Mouse (Mus musculus): ENCODE data around the gene Oasl1. TPM values are rescaled to one million over a fixed set of nuclear protein-coding genes. Genes with fewer than 3 reads are reported as not detected.
A peak's percentile ranks its signal among the peaks of the same experiment; 100 is the strongest.
"Not testable (repeated sequence)": the region's sequence is repeated elsewhere in the genome, so short reads cannot be mapped to it uniquely, and the experiment has no call there.

Gene Oasl1
- polyA plus RNA-seq, 1 experiment from 2014 or later, result 0.10 TPM

DNA sequence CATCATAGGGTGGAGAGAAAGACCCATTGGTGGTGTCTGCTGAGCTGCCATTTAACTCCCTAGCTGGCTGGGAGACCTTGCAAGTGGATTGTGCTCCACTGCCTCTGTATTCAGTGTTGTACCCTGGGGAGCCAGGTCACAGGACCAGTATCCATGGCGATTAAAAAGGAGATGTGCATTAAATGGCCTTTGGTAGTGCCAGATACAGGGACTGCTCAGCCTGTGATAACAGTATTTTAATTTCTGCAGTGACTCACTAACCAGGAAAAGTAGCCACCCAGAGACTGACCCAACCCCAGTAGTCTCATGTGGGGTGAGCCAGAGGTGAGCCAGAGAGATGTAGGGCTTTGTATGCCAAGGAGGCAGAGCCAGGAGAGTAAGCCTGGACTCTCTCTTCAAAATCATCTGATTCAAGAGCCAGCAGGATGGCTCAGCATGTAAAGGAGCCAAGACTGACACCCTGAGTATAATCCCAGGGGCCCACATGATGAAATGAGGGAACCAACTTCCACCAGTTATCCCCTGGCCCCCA is 3.2 kb downstream of the Oasl1 start:
- H3K27me3 ChIP-seq, result no peaks in the 10 kb centered on the region
- ChIA-PET POLR2A (no interaction called here), CTCF (interaction anchor here (2.5 kb wide), 1 partner anchor 16 kb away, joined by 7 read pairs; the partner anchor contains the start of gene 2210016L21Rik)
- in situ Hi-C loops (cut with MboI; ENCODE audit: low pct_unique_long_range_greater_than_20kb), result no loop called here
- ATAC-seq (peak; percentile 62), DNase-seq (ENCODE audit: low read depth, low spot score) (no peak)
- no peak for TF ChIP-seq CTCF (IDR thresholded peaks at IDR 0.05)

DNA sequence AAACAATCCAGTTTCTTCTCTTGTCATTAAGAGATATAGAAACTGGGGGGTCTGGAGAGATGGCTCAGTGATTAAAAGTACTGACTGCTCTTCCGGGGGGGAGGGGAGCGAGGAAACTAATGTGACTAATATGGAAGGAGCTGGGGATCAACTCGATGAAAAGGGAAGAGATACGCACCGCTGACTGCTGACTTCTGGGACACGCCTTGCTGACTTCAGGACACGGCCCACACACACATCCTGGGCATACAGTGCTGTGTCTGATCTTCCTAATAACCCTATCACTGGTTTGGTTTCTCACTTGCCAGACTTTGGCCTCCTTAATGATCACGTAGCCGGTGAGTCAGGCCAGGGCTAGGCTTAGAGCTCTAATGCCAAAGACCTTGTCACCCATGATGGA is 3.7 kb downstream of the Oasl1 start:
- POLR2A ChIA-PET, result no interaction called here
- DNase-seq (ENCODE audit: low read depth, low spot score), result no peak
- CTCF ChIA-PET, result interaction anchor here (2.5 kb wide), 1 partner anchor 15 kb away, joined by 7 read pairs; the partner anchor contains the start of gene 2210016L21Rik

DNA sequence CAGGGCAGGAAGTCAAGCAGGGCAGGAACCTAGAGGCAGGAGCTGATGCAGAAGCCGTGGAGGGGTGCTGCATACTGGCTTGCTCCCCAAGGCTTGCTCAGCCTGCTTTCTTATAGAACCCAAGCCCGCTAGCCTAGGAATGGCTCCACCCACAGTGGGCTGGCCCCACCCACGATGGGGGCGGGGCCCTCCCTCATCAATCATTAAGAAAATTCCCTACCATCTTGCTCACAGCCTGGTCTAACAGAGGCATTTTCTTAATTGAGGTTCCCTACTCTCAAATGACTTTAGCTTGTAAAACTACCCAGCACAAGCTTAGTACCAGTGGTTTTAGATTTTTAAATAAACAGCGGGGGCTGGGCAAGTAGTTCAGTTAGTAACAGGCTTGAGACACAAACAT is 8.6 kb downstream of the Oasl1 start:
- in situ Hi-C loops (cut with MboI; ENCODE audit: low pct_unique_long_range_greater_than_20kb), result no loop called here
- ATAC-seq, result no peak
- no peak for DNase-seq (ENCODE audit: low read depth, low spot score)
- no peak for TF ChIP-seq CTCF (IDR thresholded peaks at IDR 0.05)
- ChIA-PET CTCF (interaction anchor here (1.1 kb wide), 1 partner anchor 14 kb away, joined by 3 read pairs; no protein-coding TSS in a partner anchor), POLR2A (no interaction called here)
- no peaks in the 10 kb centered on the region for H3K27me3 ChIP-seq

More for the DNA sequence above, 3.7 kb downstream of the Oasl1 start:
- in situ Hi-C loops (cut with MboI; ENCODE audit: low pct_unique_long_range_greater_than_20kb), result no loop called here
- peak; percentile 63 for ATAC-seq
- H3K27me3 ChIP-seq, result no peaks in the 10 kb centered on the region
- no peak for TF ChIP-seq CTCF (IDR thresholded peaks at IDR 0.05)

DNA sequence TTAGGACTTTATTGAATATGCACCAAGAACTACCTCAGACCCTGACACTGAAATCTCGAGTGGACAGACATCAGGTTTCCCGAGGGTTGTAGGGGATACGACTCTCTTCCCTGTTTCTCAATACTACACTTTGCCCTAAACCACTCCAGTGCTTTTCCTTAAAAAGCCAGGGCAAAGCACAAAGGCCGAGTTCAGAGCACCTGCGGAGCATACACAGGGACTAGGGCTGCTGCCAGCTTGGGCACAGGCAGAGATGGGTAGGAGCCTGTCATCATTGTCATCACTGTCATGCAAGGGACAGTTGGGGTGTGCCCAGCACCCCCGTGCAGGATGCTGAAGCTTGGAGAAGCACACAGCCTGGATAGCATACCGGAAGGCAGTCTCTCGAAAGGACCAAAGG is 10.2 kb downstream of the Oasl1 start:
- no peak for TF ChIP-seq CTCF (IDR thresholded peaks at IDR 0.05)
- DNase-seq (ENCODE audit: low read depth, low spot score) (no peak), ATAC-seq (no peak)
- CTCF ChIA-PET, result no interaction called here
- POLR2A ChIA-PET, result no interaction called here
- H3K27me3 ChIP-seq, result no peaks in the 10 kb centered on the region
- in situ Hi-C loops (cut with MboI; ENCODE audit: low pct_unique_long_range_greater_than_20kb), result no loop called here

DNA sequence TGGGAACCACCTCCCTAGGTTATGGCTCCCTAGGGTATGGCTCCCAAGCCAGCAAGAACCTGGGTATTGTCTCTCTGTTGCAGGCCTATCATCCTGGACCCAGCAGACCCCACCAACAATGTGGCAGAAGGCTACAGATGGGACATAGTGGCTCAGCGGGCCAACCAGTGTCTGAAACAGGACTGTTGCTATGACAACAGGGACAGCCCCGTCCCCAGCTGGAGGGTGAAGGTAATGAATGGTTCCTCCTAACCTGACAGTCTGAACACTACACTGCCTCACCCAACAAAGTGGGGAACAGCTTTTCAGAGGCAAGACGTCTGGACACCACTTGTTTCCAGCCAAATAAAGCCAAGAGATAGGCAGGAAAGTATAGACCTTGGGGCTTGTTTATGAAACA is 12.8 kb downstream of the Oasl1 start:
- in situ Hi-C loops (cut with MboI; ENCODE audit: low pct_unique_long_range_greater_than_20kb), result no loop called here
- H3K27me3 ChIP-seq, result no peaks in the 10 kb centered on the region
- ATAC-seq, result no peak
- TF ChIP-seq CTCF (IDR thresholded peaks at IDR 0.05), result no peak
- POLR2A ChIA-PET, result no interaction called here
- CTCF ChIA-PET, result no interaction called here
- no peak for DNase-seq (ENCODE audit: low read depth, low spot score)

DNA sequence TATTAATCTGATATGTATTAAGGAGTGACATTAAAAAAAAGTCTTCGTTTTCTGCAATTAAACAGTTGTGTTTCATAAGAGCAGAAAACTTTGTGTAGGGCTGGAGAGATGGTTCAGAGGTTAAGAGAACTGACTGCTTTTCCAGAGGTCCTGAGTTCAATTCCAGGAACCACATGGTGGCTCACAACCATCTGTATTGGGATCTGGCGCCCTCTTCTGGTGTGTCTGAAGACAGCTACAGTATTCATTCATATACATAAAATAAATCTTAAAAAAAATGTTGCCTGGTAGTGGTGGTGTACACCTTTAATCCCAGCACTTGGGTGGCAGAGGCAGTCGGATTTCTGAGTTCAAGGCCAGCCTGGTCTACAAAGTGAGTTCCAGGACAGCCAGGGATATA is 18.1 kb downstream of the Oasl1 start:
- CTCF ChIA-PET, result interaction anchor here (2.3 kb wide), 1 partner anchor 14 kb away, joined by 7 read pairs; no protein-coding TSS in a partner anchor
- DNase-seq (ENCODE audit: low read depth, low spot score); POLR2A ChIA-PET: not testable (repeated sequence)

DNA sequence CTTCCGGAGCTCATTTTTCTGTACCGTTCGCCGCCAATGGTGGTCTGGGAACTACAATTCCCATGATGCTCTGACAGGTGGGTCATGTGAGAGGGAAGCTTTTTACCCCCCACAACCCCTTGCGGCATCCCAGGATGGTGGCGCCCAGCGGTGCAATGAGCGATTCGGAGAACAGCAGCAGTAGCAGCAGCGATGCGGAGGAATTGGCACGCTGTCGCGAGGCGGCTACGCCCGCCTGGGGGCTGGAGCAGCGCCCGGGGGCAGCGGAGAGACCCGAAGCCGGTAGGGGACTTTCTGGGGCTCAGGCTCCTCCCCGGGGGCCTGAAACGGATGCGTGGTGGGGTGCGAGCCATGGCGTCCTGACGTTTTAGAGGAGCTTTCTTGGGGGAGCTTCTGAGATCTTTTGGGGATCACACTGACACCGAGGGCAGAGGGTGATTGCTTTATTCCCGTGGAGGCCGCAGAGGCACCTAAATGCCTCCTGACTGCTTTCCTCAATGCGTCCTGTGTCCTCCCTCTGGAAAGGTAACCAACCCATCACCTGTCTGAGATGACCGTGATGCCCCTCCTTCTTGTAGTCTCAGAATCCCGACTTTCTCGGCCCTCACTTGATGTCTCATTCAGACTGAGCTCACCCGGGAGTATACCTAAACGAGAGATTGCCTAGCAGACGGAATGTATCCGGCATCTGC is 19.2 kb downstream of the Oasl1 start, which contains the start of gene 2210016L21Rik:
2210016L21Rik (plus strand) TSS at position 85 of the 692 bp plus-strand sequence.
- H3K27me3 ChIP-seq, result no peaks in the 10 kb centered on the region

More for the DNA sequence above, 18.1 kb downstream of the Oasl1 start:
- H3K27me3 ChIP-seq; ATAC-seq; in situ Hi-C loops (cut with MboI; ENCODE audit: low pct_unique_long_range_greater_than_20kb): not testable (repeated sequence)

DNA sequence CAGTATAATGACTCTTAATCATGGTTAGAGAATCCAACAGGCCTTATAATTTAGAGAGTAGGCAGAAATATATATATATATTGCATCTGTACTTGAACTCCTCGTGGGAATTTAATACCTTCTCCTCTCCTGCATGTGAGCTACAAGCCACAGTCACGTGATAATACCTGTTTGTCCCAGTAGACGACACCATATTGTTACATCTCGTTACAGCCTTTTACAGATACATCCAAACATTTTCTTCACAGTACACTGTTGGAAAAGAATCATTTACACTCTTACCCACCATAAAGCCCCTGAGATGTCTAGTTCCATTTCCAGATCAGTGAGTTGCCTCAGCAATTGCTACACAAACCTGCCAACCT is 19.7 kb downstream of the Oasl1 start:
- no peaks in the 10 kb centered on the region for H3K27me3 ChIP-seq
- ChIA-PET CTCF (interaction anchor here (1.1 to 2.3 kb wide), 3 partner anchors 15 to 36 kb away, joined by 3 to 7 read pairs (median 3); no protein-coding TSS in a partner anchor), POLR2A (interaction anchor here (0.6 kb wide), 1 partner anchor 16 kb away, joined by 3 read pairs; no protein-coding TSS in a partner anchor)
- in situ Hi-C loops (cut with MboI; ENCODE audit: low pct_unique_long_range_greater_than_20kb), result no loop called here
- TF ChIP-seq CTCF (IDR thresholded peaks at IDR 0.05), result no peak
- ATAC-seq (no peak), DNase-seq (ENCODE audit: low read depth, low spot score) (no peak)

More for the DNA sequence above, 19.2 kb downstream of the Oasl1 start, which contains the start of gene 2210016L21Rik:
- ATAC-seq (peak; percentile 74), DNase-seq (ENCODE audit: low read depth, low spot score) (no peak)
- ChIA-PET POLR2A (interaction anchor here (0.6 kb wide), 1 partner anchor 17 kb away, joined by 3 read pairs; no protein-coding TSS in a partner anchor), CTCF (interaction anchor here (1.1 to 2.3 kb wide), 3 partner anchors 15 to 37 kb away, joined by 3 to 7 read pairs (median 3); no protein-coding TSS in a partner anchor)
- TF ChIP-seq CTCF (IDR thresholded peaks at IDR 0.05), result no peak
- in situ Hi-C loops (cut with MboI; ENCODE audit: low pct_unique_long_range_greater_than_20kb), result no loop called here

DNA sequence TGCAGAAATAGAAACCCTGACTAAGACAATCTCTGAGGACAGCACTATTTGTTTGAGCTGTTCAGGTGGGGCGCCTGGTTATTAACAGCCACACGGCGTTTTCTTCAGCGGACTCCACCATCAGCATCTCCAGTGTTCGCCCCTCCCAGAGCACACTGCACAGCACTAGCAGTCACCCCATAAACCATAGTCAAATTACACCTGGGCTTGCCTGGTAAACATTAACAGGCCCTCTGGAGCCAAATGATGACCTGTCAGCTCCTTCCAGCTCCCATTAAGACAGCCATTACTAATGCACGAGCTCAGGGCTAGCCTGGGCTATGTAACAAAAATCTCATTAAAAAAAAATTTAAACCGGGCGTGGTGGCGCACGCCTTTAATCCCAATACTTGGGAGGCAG is 22.0 kb downstream of the Oasl1 start:
- no peak for TF ChIP-seq CTCF (IDR thresholded peaks at IDR 0.05)
- no peaks in the 10 kb centered on the region for H3K27me3 ChIP-seq
- no peak for DNase-seq (ENCODE audit: low read depth, low spot score)
- ATAC-seq, result no peak
- in situ Hi-C loops (cut with MboI; ENCODE audit: low pct_unique_long_range_greater_than_20kb), result no loop called here
- ChIA-PET POLR2A (no interaction called here), CTCF (no interaction called here)

DNA sequence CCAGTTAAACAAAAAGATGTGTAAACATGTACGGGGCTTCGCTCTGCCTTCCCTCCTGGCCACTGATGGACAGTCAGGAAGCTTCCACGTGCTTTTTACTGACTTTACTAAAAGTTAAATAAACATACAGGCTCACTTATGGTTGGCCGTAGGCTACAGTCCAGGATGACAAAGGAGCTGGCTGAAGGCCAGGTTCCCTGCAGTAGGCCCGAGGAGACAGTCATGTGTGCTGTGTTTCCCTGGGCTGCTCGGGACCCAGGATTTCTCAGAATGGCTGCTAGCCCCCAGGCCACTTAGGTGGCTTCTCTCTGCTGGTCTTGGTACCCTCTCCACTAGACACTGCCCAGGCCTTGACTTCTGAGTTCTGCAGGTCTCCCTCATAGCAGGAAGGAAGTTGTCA is 25.9 kb downstream of the Oasl1 start:
- no peaks in the 10 kb centered on the region for H3K27me3 ChIP-seq
- DNase-seq (ENCODE audit: low read depth, low spot score), result peak; percentile 86
- TF ChIP-seq CTCF (IDR thresholded peaks at IDR 0.05), result no peak
- CTCF ChIA-PET, result interaction anchor here (1.1 to 2.9 kb wide), 2 partner anchors 19 to 30 kb away, joined by 3 to 8 read pairs; no protein-coding TSS in a partner anchor
- in situ Hi-C loops (cut with MboI; ENCODE audit: low pct_unique_long_range_greater_than_20kb), result no loop called here
- peak; percentile 36 for ATAC-seq
- POLR2A ChIA-PET, result interaction anchor here (0.9 kb wide), 1 partner anchor 29 kb away, joined by 3 read pairs; no protein-coding TSS in a partner anchor

DNA sequence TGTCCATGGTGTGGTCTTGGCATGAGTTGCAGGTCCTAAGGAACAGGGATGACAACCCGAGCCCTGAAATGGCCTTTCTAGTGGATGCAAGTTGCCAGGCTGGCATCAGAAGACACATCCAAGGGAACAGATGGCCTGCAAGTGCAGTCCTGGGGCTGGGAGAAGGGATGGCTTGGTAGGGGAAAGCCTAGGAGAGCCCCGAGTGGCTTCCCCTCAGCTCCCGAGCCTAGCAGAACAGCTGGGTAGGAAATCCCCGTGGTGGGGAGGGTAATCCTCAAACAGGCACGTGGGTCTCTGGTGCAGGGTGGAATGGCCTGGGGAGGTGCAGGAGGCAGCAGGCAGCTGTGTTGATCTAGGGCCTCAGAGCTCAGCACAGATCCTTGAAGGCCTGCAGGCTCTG is 26.3 kb downstream of the Oasl1 start:
- in situ Hi-C loops (cut with MboI; ENCODE audit: low pct_unique_long_range_greater_than_20kb), result no loop called here
- ATAC-seq, result no peak
- CTCF ChIA-PET, result interaction anchor here (1.1 to 2.9 kb wide), 2 partner anchors 19 to 30 kb away, joined by 3 to 8 read pairs; no protein-coding TSS in a partner anchor
- no peak for TF ChIP-seq CTCF (IDR thresholded peaks at IDR 0.05)
- H3K27me3 ChIP-seq, result no peaks in the 10 kb centered on the region
- POLR2A ChIA-PET, result no interaction called here
- DNase-seq (ENCODE audit: low read depth, low spot score), result no peak

Data from Patski (cell line).